Mouse (Mus musculus): ENCODE results near the gene B3glct. TPM values are rescaled to one million over a fixed set of nuclear protein-coding genes. Genes with fewer than 3 reads are reported as not detected.

Gene B3glct
- polyA plus RNA-seq, 1 experiment: 4.6 TPM

GRCm38 (mm10) chr5:149647367-149648115, 30.5 kb upstream of the B3glct start:
- Histone ChIP-seq H3K36me3 (ENCODE audit: control insufficient read depth, insufficient read depth) (no peaks in the 10 kb centered on the region), H3K27me3 (ENCODE audit: control insufficient read depth, insufficient read depth, insufficient read length) (no peaks in the 10 kb centered on the region), H3K4me2 (ENCODE audit: low read depth) (no peak overlapping the region), H3ac (ENCODE audit: control insufficient read depth, insufficient read length) (no peak overlapping the region), H3K4me3 (no peak overlapping the region), H3K79me2 (ENCODE audit: control insufficient read depth, insufficient read depth) (no peaks in the 10 kb centered on the region)
- TF ChIP-seq MAX (IDR thresholded peaks at IDR 0.05; ENCODE audit: low read depth) (no peak), POLR2A (IDR thresholded peaks at IDR 0.05; ENCODE audit: insufficient read length, low read depth) (no peak), MYOG (IDR thresholded peaks at IDR 0.05; ENCODE audit: control insufficient read depth in 1 of 3, insufficient read depth in 1 of 3, insufficient read length in 2 of 3, low read depth in 2 of 3) (no peak), TCF12 (IDR thresholded peaks at IDR 0.05; ENCODE audit: insufficient read depth, poor library complexity, severe bottlenecking) (no peak), POLR2AphosphoS2 (IDR thresholded peaks at IDR 0.05; ENCODE audit: insufficient read length, low read depth) (no peak), E2F4 (IDR thresholded peaks at IDR 0.05; ENCODE audit: insufficient read depth) (no peak), REST (IDR thresholded peaks at IDR 0.05; ENCODE audit: insufficient read depth, insufficient read length) (no peak), CEBPB (IDR thresholded peaks at IDR 0.05; ENCODE audit: insufficient read depth, poor library complexity, severe bottlenecking) (no peak), SRF (IDR thresholded peaks at IDR 0.05; ENCODE audit: control insufficient read depth, insufficient read length, low read depth) (no peak), USF1 (IDR thresholded peaks at IDR 0.05; ENCODE audit: low read depth) (no peak), MYOD1 (IDR thresholded peaks at IDR 0.05; ENCODE audit: control insufficient read depth in 1 of 3, insufficient read length in 2 of 3, low read depth in 2 of 3) (no peak), TCF3 (IDR thresholded peaks at IDR 0.05; ENCODE audit: insufficient read length, low read depth) (no peak)

DNA sequence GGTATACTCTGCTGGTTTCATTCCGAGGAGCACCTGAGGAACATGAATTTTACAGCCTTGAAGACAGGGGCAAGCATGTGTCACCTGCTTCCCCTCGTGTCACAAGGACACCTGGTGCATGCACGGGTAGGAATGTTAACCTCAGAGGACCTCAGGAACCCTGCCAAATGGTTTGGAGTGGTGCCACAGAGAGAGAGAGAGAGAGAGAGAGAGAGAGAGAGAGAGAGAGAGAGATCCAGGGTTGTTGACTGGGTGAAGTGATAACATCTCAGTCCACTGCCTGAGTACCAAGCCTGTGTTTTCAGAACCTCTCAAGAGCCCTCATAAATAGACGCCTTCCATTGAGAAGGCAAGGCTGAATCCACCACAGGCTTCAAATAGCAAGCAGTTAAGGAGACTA, 29.8 kb upstream of the B3glct start:
- H3K4me2 ChIP-seq (ENCODE audit: low read depth): no peak overlapping the region
- TF ChIP-seq SRF (IDR thresholded peaks at IDR 0.05; ENCODE audit: control insufficient read depth, insufficient read length, low read depth): no peak
- no peak for TF ChIP-seq TCF3 (IDR thresholded peaks at IDR 0.05; ENCODE audit: insufficient read length, low read depth)
- no peak for TF ChIP-seq MAX (IDR thresholded peaks at IDR 0.05; ENCODE audit: low read depth)
- no peak for TF ChIP-seq POLR2A (IDR thresholded peaks at IDR 0.05; ENCODE audit: insufficient read length, low read depth)
- no peak for TF ChIP-seq REST (IDR thresholded peaks at IDR 0.05; ENCODE audit: insufficient read depth, insufficient read length)
- TF ChIP-seq POLR2AphosphoS2 (IDR thresholded peaks at IDR 0.05; ENCODE audit: insufficient read length, low read depth): no peak
- TF ChIP-seq E2F4 (IDR thresholded peaks at IDR 0.05; ENCODE audit: insufficient read depth): no peak
- no peak for TF ChIP-seq MYOD1 (IDR thresholded peaks at IDR 0.05; ENCODE audit: control insufficient read depth in 1 of 3, insufficient read length in 2 of 3, low read depth in 2 of 3)
- TF ChIP-seq CEBPB (IDR thresholded peaks at IDR 0.05; ENCODE audit: insufficient read depth, poor library complexity, severe bottlenecking): no peak
- TF ChIP-seq USF1 (IDR thresholded peaks at IDR 0.05; ENCODE audit: low read depth): no peak
- no peaks in the 10 kb centered on the region for H3K36me3 ChIP-seq (ENCODE audit: control insufficient read depth, insufficient read depth)
- H3K27me3 ChIP-seq (ENCODE audit: control insufficient read depth, insufficient read depth, insufficient read length): no peaks in the 10 kb centered on the region
- no peak overlapping the region for H3ac ChIP-seq (ENCODE audit: control insufficient read depth, insufficient read length)
- no peaks in the 10 kb centered on the region for H3K79me2 ChIP-seq (ENCODE audit: control insufficient read depth, insufficient read depth)
- H3K4me3 ChIP-seq: no peak overlapping the region

DNA sequence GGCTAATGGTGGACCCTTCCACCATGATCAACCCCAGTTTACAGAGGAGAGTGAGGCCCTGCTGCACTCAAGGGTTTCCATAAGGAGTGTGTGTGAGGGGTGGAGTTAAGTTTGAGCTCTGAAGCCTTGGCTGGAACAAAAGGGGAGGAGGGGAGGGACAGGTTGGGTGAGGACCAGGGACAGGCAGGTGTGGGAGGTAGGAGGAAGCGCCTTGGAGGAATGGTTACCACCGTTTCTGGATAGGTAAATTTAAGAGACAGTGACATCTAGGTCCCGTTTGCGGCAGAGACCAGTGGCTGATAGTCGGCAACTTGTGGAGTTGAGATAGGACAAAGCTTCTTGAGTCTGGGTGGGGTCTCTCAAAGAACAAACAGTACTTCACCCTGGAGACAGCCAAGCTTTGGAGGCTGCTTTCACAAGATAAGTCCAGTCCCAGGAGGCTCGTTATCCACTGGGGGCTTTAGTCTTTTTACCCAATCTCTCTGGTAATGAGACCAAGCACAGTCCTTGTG, 29.1 kb upstream of the B3glct start:
- Histone ChIP-seq H3ac (ENCODE audit: control insufficient read depth, insufficient read length) (no peak overlapping the region), H3K27me3 (ENCODE audit: control insufficient read depth, insufficient read depth, insufficient read length) (no peaks in the 10 kb centered on the region), H3K36me3 (ENCODE audit: control insufficient read depth, insufficient read depth) (no peaks in the 10 kb centered on the region), H3K4me3 (no peak overlapping the region), H3K79me2 (ENCODE audit: control insufficient read depth, insufficient read depth) (no peaks in the 10 kb centered on the region), H3K4me2 (ENCODE audit: low read depth) (no peak overlapping the region)
- no peak for TF ChIP-seq E2F4 (IDR thresholded peaks at IDR 0.05; ENCODE audit: insufficient read depth)
- TF ChIP-seq TCF3 (IDR thresholded peaks at IDR 0.05; ENCODE audit: insufficient read length, low read depth): no peak
- no peak for TF ChIP-seq MYOG (IDR thresholded peaks at IDR 0.05; ENCODE audit: control insufficient read depth in 1 of 3, insufficient read depth in 1 of 3, insufficient read length in 2 of 3, low read depth in 2 of 3)
- TF ChIP-seq POLR2A (IDR thresholded peaks at IDR 0.05; ENCODE audit: insufficient read length, low read depth): no peak
- no peak for TF ChIP-seq REST (IDR thresholded peaks at IDR 0.05; ENCODE audit: insufficient read depth, insufficient read length)
- no peak for TF ChIP-seq POLR2AphosphoS2 (IDR thresholded peaks at IDR 0.05; ENCODE audit: insufficient read length, low read depth)
- TF ChIP-seq MYOD1 (IDR thresholded peaks at IDR 0.05; ENCODE audit: control insufficient read depth in 1 of 3, insufficient read length in 2 of 3, low read depth in 2 of 3): no peak
- TF ChIP-seq SRF (IDR thresholded peaks at IDR 0.05; ENCODE audit: control insufficient read depth, insufficient read length, low read depth): no peak
- no peak for TF ChIP-seq TCF12 (IDR thresholded peaks at IDR 0.05; ENCODE audit: insufficient read depth, poor library complexity, severe bottlenecking)

DNA sequence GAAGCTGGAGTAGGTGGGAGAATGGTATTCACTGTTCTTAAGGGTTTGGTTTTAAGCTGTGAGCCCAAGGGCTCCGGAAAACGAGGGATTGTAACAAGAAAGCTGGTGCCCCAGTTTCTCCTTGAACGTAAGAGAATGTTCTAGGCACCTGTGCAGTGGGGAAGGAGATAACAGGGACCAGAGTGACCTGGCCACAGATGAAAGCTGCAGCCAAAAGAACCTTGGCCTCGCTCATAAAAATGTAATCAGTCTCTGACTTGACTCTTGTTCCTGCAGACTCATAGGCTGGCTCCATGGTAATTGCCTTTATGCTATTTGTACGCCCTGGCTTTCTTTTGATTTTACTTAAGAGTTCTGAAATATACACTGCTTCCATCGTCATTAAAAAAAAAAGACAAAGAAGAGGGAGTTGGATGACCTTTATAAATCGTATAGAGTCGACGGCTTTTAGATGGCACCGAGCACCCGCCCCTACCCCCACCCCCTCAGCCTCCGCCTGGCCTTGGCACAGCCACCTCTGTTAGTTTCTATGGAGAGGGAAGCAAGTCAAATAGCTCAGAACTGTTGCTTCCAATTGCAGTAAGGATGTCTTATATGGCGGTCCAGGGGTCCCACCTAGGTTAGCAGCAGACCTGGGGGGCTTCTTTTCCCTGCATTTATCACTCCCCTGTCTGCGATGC, 28.4 kb upstream of the B3glct start:
- Histone ChIP-seq H3K79me2 (ENCODE audit: control insufficient read depth, insufficient read depth) (no peaks in the 10 kb centered on the region), H3K27me3 (ENCODE audit: control insufficient read depth, insufficient read depth, insufficient read length) (no peaks in the 10 kb centered on the region), H3K4me3 (no peak overlapping the region), H3K36me3 (ENCODE audit: control insufficient read depth, insufficient read depth) (no peaks in the 10 kb centered on the region), H3ac (ENCODE audit: control insufficient read depth, insufficient read length) (no peak overlapping the region), H3K4me2 (ENCODE audit: low read depth) (no peak overlapping the region)
- TF ChIP-seq E2F4 (IDR thresholded peaks at IDR 0.05; ENCODE audit: insufficient read depth) (no peak), MAX (IDR thresholded peaks at IDR 0.05; ENCODE audit: low read depth) (no peak), TCF3 (IDR thresholded peaks at IDR 0.05; ENCODE audit: insufficient read length, low read depth) (no peak), USF1 (IDR thresholded peaks at IDR 0.05; ENCODE audit: low read depth) (no peak), POLR2AphosphoS2 (IDR thresholded peaks at IDR 0.05; ENCODE audit: insufficient read length, low read depth) (no peak), CEBPB (IDR thresholded peaks at IDR 0.05; ENCODE audit: insufficient read depth, poor library complexity, severe bottlenecking) (no peak), TCF12 (IDR thresholded peaks at IDR 0.05; ENCODE audit: insufficient read depth, poor library complexity, severe bottlenecking) (no peak), REST (IDR thresholded peaks at IDR 0.05; ENCODE audit: insufficient read depth, insufficient read length) (no peak), MYOD1 (IDR thresholded peaks at IDR 0.05; ENCODE audit: control insufficient read depth in 1 of 3, insufficient read length in 2 of 3, low read depth in 2 of 3) (no peak), MYOG (IDR thresholded peaks at IDR 0.05; ENCODE audit: control insufficient read depth in 1 of 3, insufficient read depth in 1 of 3, insufficient read length in 2 of 3, low read depth in 2 of 3) (no peak), SRF (IDR thresholded peaks at IDR 0.05; ENCODE audit: control insufficient read depth, insufficient read length, low read depth) (no peak)

All from myocyte (in vitro differentiated cells).